Mouse (Mus musculus): ENCODE measurements at regions not wholly inside any gene's neighbourhood (a gene's known extent, or its start where the extent isn't known, plus 50 kb on each side); places are given as distances from the start of the nearest gene placed in this dataset.

GRCm38 (mm10) chr4:78494117-78494516, 282.4 kb upstream of the Ptprd start:
- DNase-seq (ENCODE audit: low spot score in 2 of 2), result no peak

GRCm38 (mm10) chr4:78466591-78466990, 254.8 kb upstream of the Ptprd start:
- DNase-seq (ENCODE audit: low spot score in 2 of 2), result no peak

- no peak for DNase-seq (ENCODE audit: low spot score in 2 of 2)
These were observed 244.5 kb upstream of the Ptprd start for GRCm38 (mm10) chr4:78456284-78456683.

GRCm38 (mm10) chr4:78417153-78417552, 205.4 kb upstream of the Ptprd start:
- no peak for DNase-seq (ENCODE audit: low spot score in 2 of 2)

- peak in 1 of 2 experiments; percentile 13 for DNase-seq (ENCODE audit: low spot score in 2 of 2)
These were observed 177.6 kb upstream of the Ptprd start for GRCm38 (mm10) chr4:78389406-78389805.

- DNase-seq (ENCODE audit: low spot score in 2 of 2), result no peak
These were observed 143.4 kb upstream of the Ptprd start for GRCm38 (mm10) chr4:78355162-78355561.

GRCm38 (mm10) chr4:78335777-78336176, 124.0 kb upstream of the Ptprd start:
- peak in 1 of 2 experiments; percentile 8 for DNase-seq (ENCODE audit: low spot score in 2 of 2)

GRCm38 (mm10) chr4:78288506-78288905, 76.7 kb upstream of the Ptprd start:
- DNase-seq (ENCODE audit: low spot score in 2 of 2), result peak in 1 of 2 experiments; percentile 39

Measured in left cerebral cortex, adult 8-10 months (tissue).